Mouse (Mus musculus) urinary bladder, postnatal 14 days (tissue): Measurements from ENCODE around the gene Gm21958.
"Not testable (repeated sequence)": the region's sequence is repeated elsewhere in the genome, so short reads cannot be mapped to it uniquely, and the experiment has no call there.

Experiments used
- DNase-seq: peaks from one replicate; pipeline ENCODE4 v3.0.0; 2021; ENCODE audit warnings: low spot score

Gm21958 gene

GRCm38 (mm10) chr3:54723741-54724500 is 9.8 kb upstream of the Gm21958 start:
- no peak for DNase-seq

- no peak for DNase-seq
Observed at GRCm38 (mm10) chr3:54718947-54719346, 4.8 kb upstream of the Gm21958 start.

GRCm38 (mm10) chr3:54717348-54717747 is 3.2 kb upstream of the Gm21958 start:
- no peak for DNase-seq

GRCm38 (mm10) chr3:54715461-54715860 is 1.3 kb upstream of the Gm21958 start:
- DNase-seq, result no peak

- no peak for DNase-seq
Observed at GRCm38 (mm10) chr3:54708972-54709371, 5.2 kb downstream of the Gm21958 start.

GRCm38 (mm10) chr3:54704106-54704505 is 10.0 kb downstream of the Gm21958 start:
- DNase-seq, result not testable (repeated sequence)

- DNase-seq, result no peak
Observed at GRCm38 (mm10) chr3:54699759-54700301, 14.3 kb downstream of the Gm21958 start.

GRCm38 (mm10) chr3:54693056-54693415 is 21.1 kb downstream of the Gm21958 start:
- DNase-seq, result no peak

GRCm38 (mm10) chr3:54692202-54693055 is 21.7 kb downstream of the Gm21958 start, which contains the start of gene Supt20:
Supt20 (plus strand) TSS chr3:54692807.
- DNase-seq, result peak; percentile 92

- no peak for DNase-seq
Observed at GRCm38 (mm10) chr3:54689091-54689490, 25.1 kb downstream of the Gm21958 start.

GRCm38 (mm10) chr3:54687245-54687644 is 26.9 kb downstream of the Gm21958 start:
- DNase-seq, result peak; percentile 28

- DNase-seq, result no peak
Observed at GRCm38 (mm10) chr3:54685202-54685601, 29.0 kb downstream of the Gm21958 start.

- DNase-seq, result no peak
Observed at GRCm38 (mm10) chr3:54681310-54682204, 32.6 kb downstream of the Gm21958 start.

- DNase-seq, result no peak
Observed at GRCm38 (mm10) chr3:54676818-54677217, 37.3 kb downstream of the Gm21958 start.

GRCm38 (mm10) chr3:54672557-54673529 is 41.3 kb downstream of the Gm21958 start:
- DNase-seq, result peak; percentile 46

- DNase-seq, result no peak
Observed at GRCm38 (mm10) chr3:54672111-54672510, 42.0 kb downstream of the Gm21958 start.

- no peak for DNase-seq
Observed at GRCm38 (mm10) chr3:54669559-54669958, 44.6 kb downstream of the Gm21958 start.

- no peak for DNase-seq
Observed at GRCm38 (mm10) chr3:54668722-54669121, 45.4 kb downstream of the Gm21958 start.

- no peak for DNase-seq
Observed at GRCm38 (mm10) chr3:54668141-54668540, 46.0 kb downstream of the Gm21958 start.
